Mouse (Mus musculus) thymus, adult 18-20 months (tissue): ENCODE data around the gene Klhl22.

Experiments
- DNase-seq, 2 experiments: peaks; one replicate each; pipeline ENCODE4 v3.0.0; 2022; ENCODE audit warnings: mixed read lengths in 2 of 2

Gene Klhl22

GRCm38 (mm10) chr16:17758902-17759301, 516 bp upstream of the Klhl22 start:
- no peak for DNase-seq

- DNase-seq, result peak; percentile 25 to 26
Measured at GRCm38 (mm10) chr16:17759813-17760321, 449 bp downstream of the Klhl22 start.

GRCm38 (mm10) chr16:17760657-17761056, 1.2 kb downstream of the Klhl22 start:
- no peak for DNase-seq

GRCm38 (mm10) chr16:17761074-17761473, 1.7 kb downstream of the Klhl22 start:
- no peak for DNase-seq

GRCm38 (mm10) chr16:17764108-17764511, 4.7 kb downstream of the Klhl22 start:
- no peak for DNase-seq

- DNase-seq, result no peak
Measured at GRCm38 (mm10) chr16:17768834-17769233, 9.4 kb downstream of the Klhl22 start.

DNA sequence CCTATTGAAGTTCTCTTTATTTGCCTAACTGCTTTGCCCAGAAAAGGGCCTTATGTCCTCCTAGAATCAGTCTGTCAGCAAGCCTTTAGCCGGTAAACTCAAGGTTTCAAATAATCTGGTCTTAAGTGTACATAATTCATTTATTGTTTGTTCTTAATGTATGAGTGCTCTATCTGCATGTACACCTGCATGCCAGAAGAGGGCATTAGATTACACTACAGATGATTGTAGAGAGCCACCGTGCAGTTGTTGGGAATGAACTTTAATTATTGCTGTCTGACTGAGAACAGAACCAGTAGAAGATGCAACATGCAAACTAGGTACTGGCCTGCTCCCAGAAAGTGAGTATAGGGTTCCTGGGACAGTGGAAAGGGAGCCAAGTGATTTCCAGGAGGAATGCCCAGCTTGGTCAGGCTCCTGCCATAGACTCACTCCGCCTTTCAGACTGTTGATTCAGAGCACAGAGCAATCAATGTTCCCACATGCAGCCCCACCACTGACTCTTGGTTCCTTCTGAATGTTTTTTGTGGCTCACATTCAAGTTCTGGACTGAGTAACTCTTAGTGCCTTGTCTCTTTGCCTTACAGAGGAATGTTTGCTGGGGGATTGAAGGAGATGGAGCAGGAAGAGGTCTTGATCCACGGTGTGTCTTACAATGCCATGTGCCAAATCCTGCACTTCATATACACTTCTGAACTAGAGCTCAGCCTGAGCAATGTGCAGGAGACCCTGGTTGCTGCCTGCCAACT, 11.9 kb downstream of the Klhl22 start:
- no peak for DNase-seq

- no peak for DNase-seq
Measured at GRCm38 (mm10) chr16:17776828-17777227, 17.4 kb downstream of the Klhl22 start.

DNA sequence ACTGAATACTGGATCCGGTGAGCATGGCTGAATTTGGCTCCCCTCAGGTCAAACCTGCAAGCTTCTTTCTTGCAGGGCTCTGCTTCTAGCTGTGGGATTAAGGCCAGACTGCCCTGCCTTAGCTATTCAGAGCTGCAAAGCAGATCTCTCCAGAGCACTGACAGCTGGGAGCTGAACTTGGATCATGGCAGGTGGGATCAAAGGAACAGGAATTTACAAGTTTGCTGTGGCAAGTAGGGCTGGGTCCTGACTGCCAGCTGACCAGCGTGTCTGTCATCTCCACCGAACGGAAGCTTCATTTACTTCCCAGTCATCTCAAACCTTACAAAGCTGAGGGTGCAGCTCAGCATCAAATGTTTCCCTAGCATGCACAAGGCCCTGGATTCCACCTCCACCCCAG, 18.8 kb downstream of the Klhl22 start:
- no peak for DNase-seq

- no peak for DNase-seq
Measured at GRCm38 (mm10) chr16:17779692-17780091, 20.3 kb downstream of the Klhl22 start.

DNA sequence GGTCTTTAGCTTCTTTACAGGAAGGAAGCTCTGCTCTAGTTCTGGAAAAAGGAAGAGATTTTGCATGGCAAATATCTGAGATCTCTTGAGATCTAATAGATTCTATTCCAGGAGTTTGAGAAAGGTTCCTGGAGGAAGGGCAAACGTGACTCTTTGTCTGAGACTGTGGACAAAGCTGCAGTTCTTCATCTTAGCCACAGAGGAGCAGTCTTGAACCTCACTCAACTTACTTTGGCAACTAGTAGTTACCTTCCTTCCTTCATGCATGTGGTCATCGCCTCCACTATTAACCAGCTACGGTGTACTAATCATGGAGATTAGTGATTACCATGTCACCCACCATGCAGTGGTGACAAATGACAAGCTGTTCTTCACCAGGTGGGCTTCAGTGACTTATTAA, 25.9 kb downstream of the Klhl22 start:
- no peak for DNase-seq

DNA sequence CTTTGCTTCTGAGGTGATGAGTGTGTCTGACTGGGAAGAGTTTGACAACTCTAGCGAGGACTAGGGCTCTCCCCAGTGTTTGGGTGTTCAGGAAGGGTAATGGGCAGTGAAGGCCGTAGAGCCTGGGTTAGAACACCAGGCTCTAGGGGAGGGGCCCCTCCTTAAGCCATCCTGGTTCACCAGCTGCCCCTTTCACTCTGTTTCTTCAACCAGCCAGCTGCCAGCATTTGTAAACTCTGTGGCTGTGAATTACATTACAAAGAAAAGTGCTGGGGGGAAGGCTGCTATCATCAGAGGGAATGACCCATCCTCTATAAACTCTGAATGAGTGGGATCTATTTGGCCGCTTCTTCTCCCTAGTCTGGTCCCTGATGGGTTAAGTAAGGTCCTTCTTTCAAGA, 33.3 kb downstream of the Klhl22 start:
- no peak for DNase-seq

GRCm38 (mm10) chr16:17794047-17794446, 34.6 kb downstream of the Klhl22 start:
- DNase-seq, result no peak

- DNase-seq, result no peak
Measured at GRCm38 (mm10) chr16:17795643-17796042, 36.2 kb downstream of the Klhl22 start.

GRCm38 (mm10) chr16:17796519-17796918, 37.1 kb downstream of the Klhl22 start:
- no peak for DNase-seq

DNA sequence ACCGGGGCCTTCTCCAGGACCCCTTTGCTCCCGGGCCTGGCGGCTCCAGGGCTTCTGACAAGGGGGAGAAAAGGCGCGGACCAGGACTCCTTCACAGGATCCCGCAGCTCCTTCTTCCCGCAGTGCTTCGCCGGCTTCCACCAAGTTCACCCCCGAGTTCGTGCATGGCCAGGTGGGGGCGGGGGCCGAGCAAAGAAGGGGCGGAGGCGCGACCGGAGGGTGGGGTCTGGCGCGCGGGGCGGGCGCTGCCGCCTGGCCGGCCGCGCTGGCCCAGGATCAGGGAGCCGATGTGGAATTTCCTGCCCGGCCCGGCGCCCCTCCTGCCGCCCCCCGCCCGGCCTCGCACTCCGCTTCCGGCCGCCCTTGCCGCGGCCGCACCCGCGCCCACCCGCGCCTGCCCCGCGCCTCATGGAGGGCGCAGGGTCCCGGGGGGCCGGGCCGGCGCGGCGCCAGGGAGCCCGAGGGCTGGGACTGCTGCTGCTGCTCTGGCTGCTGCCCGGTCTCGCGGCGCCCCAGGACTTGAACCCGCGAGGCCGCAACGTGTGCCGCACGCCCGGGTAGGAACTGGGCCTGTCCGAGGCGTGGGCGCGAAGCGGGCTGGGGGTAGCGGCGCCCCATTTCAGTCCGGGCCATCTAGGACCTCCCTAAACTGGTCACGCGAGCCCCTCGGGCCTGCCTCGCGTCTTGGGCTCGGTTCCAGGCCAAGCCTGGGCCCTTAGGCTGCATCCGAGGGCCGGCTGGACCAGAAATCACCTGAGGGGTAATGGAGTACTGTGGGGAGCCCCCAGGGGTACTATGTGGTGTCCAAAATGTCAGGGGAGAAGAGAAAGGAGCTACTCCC, 37.8 kb downstream of the Klhl22 start, which contains the start of gene Scarf2:
Gene Scarf2 (plus strand): TSS at position 312 of the 841 bp plus-strand sequence.
- no peak for DNase-seq

DNA sequence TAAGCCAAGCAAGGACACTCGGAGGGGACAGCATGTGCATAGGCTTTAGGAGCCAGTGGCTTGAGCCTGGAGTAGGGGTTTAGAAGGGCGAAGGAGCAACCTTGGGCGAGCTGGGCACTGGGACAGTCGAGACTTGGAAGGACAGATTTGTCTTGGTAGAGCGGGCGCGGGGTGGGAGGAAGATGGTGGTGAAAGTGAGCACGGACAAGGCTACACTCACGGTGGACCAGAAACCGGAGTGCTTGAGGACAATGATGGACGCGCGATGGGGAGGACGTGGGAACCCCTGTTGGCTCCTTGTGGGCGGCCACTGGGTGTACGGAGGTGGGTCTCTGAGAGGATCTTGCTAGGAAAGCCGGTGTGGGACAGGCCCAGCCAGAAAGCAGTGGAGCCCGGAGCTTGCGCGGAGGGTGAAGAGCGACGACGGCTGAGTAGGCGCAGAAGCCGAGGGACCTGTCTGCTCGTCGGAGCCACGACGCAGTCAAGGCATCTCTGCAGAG, 38.4 kb downstream of the Klhl22 start:
- DNase-seq, result no peak

- DNase-seq, result no peak
Measured at GRCm38 (mm10) chr16:17798321-17799180, 39.1 kb downstream of the Klhl22 start.

GRCm38 (mm10) chr16:17799584-17799983, 40.2 kb downstream of the Klhl22 start:
- DNase-seq, result no peak

DNA sequence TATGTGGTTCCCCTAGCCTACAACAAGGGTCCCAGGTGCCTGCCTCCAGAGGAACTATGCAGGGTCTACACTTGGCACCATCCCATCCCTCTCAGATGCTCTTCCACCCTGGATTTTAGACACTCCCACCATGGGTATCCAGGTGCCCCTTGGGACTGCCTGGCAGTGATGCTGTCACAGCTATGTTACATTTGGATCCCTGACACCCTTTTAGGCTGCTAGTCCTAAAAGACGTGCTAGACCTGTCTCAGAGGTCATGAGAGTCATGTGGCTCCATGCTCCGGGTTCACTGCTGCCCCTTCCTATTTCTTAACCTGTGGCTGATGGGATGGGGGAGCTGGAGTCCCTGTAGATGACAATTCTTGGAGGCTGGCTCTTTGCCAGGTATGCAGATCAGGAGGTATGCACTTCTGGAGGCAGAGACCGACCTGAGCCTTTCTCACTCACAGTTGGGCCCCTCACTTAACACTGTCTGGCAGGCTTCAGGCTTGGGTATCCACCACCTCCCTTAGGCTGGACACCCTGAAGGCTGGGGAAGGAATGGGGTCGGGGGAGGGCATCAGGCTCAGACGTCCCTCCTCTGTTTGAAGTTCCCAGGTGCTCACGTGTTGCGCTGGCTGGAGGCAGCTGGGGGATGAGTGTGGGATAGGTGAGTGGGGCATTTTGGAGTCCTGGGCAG, 42.5 kb downstream of the Klhl22 start:
- DNase-seq, result no peak

DNA sequence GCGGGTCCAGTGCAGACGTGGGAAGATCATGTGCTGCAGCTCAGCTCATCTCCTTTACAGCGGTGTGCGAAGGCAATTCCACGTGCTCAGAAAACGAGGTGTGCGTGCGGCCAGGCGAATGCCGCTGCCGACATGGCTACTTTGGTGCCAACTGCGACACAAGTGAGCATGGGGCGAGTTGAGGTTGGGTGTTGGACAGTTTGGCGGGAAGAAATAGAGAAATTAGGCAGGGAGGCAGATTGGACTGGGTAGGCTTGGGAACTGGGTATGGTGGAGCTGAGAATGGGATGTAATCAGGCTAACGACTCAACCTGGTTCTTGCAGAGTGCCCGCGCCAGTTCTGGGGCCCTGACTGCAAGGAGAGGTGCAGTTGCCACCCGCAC, 43.0 kb downstream of the Klhl22 start:
- no peak for DNase-seq
